Mouse (Mus musculus): ENCODE measurements around the gene Spaca4. TPM values are rescaled to one million over a fixed set of nuclear protein-coding genes. Genes with fewer than 3 reads are reported as not detected.

Spaca4 gene
- total and polyA plus RNA-seq, 3 experiments, result not detected

DNA sequence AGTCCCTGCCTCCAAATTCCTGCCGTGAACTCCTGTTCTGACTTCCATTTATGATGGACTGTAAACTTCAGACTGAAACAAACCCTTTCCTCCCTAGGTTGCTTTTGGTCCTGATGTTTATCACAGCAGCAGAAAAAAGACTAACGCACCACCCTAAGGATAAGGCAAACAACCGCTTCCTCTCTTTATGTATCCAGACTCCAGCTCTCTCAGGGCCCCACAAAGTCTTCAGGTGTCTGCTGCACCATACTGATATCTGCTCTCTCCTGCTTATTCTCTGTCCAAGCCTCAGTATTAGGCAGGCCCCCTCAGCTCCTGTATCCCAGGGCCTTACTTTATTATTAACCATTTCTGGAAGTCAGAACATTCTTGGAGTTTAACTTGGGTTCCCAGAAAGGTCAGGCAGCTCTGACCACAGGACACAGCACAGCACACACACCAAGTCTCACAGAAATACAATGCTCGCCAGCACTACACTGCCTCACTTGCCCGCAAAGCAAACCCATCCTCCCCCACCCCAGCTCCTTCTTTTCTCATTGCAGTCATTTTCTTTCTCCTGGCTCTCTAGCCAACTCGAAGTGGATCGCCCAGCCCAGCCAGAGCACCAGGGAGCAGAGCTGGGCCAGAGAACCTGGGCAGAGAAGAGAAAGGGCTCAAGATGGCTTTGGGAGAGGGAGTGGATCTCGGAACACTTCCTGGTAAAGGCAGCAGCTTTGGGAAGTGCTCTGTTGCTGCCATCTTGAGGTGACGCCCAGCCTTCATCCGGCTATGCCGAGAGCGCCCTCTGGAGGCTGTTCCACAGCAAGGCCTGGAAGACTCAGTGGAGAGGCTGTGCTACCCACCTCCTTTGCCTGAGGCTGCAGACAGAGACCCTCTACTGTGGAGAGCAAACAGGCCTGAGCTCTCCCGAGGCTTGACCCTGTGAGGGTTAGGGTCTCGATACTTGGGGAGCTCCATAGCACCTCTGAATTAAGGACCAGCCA, 43.2 kb downstream of the Spaca4 start:
- no peaks in the 10 kb centered on the region for H3K79me2 ChIP-seq (replicated peaks; ENCODE audit: control insufficient read depth, extremely low read depth, insufficient read depth, poor library complexity, severe bottlenecking)
- H3K9me3 ChIP-seq (replicated peaks; ENCODE audit: low read length), result no peaks in the 10 kb centered on the region
- H3K27ac ChIP-seq (ENCODE audit: insufficient read depth, low read depth), result peak overlapping the region; percentile 81
- peak overlapping the region; percentile 52; the same call in 1 of the 2 replicates for H3K4me2 ChIP-seq (ENCODE audit: insufficient read depth, low read depth, poor library complexity, severe bottlenecking)
- DNase-seq (ENCODE audit: extremely low read depth), result peak; percentile 92
- no peak overlapping the region for H3K4me3 ChIP-seq (replicated peaks in 1 of 3; ENCODE audit: low read depth in 2 of 3, low read length in 2 of 3, poor library complexity in 1 of 3)
- H3K9ac ChIP-seq (ENCODE audit: insufficient read depth, low read depth), result 0 out of 2 replicates have a peak overlapping the region, but pooled peaks have one; percentile 34
- dilution Hi-C loops (cut with MboI; ENCODE audit: extremely low pct_ligation_motif_present, extremely low pct_unique_long_range_greater_than_20kb, low sequenced_read_pairs) (no loop called here), in situ Hi-C loops (cut with MboI; ENCODE audit: low pct_ligation_motif_present, low pct_unique_long_range_greater_than_20kb, low sequenced_read_pairs) (loop anchor here (5.0 to 10.0 kb wide), 3 partner anchors 45 to 218 kb away; partner anchors contain the start of genes Bax and Mamstr)
- H3K27me3 ChIP-seq (replicated peaks), result no peaks in the 10 kb centered on the region
- no peak for TF ChIP-seq NRF1 (IDR thresholded peaks at IDR 0.05; ENCODE audit: low read depth, low read length)
- no peak for TF ChIP-seq E2F4 (IDR thresholded peaks at IDR 0.05; ENCODE audit: insufficient replicate concordance, low read depth, low read length)
- TF ChIP-seq ZC3H11A (IDR thresholded peaks at IDR 0.05; ENCODE audit: low read depth, low read length), result peak; percentile 44
- no peak for TF ChIP-seq TBP (conservative IDR thresholded peaks at IDR 0.05; ENCODE audit: low read depth, low read length)
- TF ChIP-seq ELF1 (IDR thresholded peaks at IDR 0.05; ENCODE audit: low read depth, low read length), result peak; percentile 89
- TF ChIP-seq GABPA (IDR thresholded peaks at IDR 0.05; ENCODE audit: insufficient replicate concordance, low read depth, low read length), result no peak
- no peak for TF ChIP-seq PAX5 (IDR thresholded peaks at IDR 0.05; ENCODE audit: low read length)
- peak; percentile 58 for TF ChIP-seq TCF12 (IDR thresholded peaks at IDR 0.05; ENCODE audit: low read depth, low read length)
- TF ChIP-seq RAD21 (IDR thresholded peaks at IDR 0.05; ENCODE audit: low read depth, low read length), result peak; percentile 92
- TF ChIP-seq KAT2A (IDR thresholded peaks at IDR 0.05; ENCODE audit: insufficient replicate concordance, low read length), result no peak
- TF ChIP-seq JUN (IDR thresholded peaks at IDR 0.05; ENCODE audit: insufficient read depth, low read depth, low read length), result no peak
- TF ChIP-seq MYC (IDR thresholded peaks at IDR 0.05; ENCODE audit: low read depth, low read length), result 0 out of 2 replicates have a peak, but pooled peaks have one; percentile 35
- TF ChIP-seq CTCF (conservative IDR thresholded peaks at IDR 0.05 in 1 of 2, IDR thresholded peaks at IDR 0.05 in 1 of 2; ENCODE audit: low read depth in 2 of 2, low read length in 2 of 2), result peak; percentile 88 to 100
- TF ChIP-seq UBTF (IDR thresholded peaks at IDR 0.05; ENCODE audit: low read depth, low read length), result no peak
- TF ChIP-seq ZNF384 (IDR thresholded peaks at IDR 0.05; ENCODE audit: low read depth, low read length), result no peak
- TF ChIP-seq USF2 (conservative IDR thresholded peaks at IDR 0.05; ENCODE audit: low read depth, low read length), result no peak
- TF ChIP-seq RCOR1 (conservative IDR thresholded peaks at IDR 0.05; ENCODE audit: low read depth, low read length), result no peak
- peak; percentile 41; the same call in 1 of the 2 replicates for TF ChIP-seq SIN3A (IDR thresholded peaks at IDR 0.05; ENCODE audit: low read length)
- TF ChIP-seq BHLHE40 (IDR thresholded peaks at IDR 0.05; ENCODE audit: low read depth, low read length), result peak; percentile 35; the same call in 1 of the 2 replicates
- no peak for TF ChIP-seq MAFK (IDR thresholded peaks at IDR 0.05; ENCODE audit: insufficient replicate concordance, low read length)
- no peak for TF ChIP-seq USF1 (IDR thresholded peaks at IDR 0.05; ENCODE audit: low read depth, low read length)
- TF ChIP-seq IRF4 (IDR thresholded peaks at IDR 0.05; ENCODE audit: low read depth, low read length), result peak; percentile 69
- no peak for TF ChIP-seq JUND (conservative IDR thresholded peaks at IDR 0.05; ENCODE audit: low read depth, low read length)
- no peak; the same call in 1 of the 2 replicates for TF ChIP-seq MEF2A (IDR thresholded peaks at IDR 0.05; ENCODE audit: borderline replicate concordance, low read depth, low read length)
- no peak for TF ChIP-seq CHD1 (IDR thresholded peaks at IDR 0.05; ENCODE audit: low read depth, low read length)
- TF ChIP-seq EP300 (IDR thresholded peaks at IDR 0.05; ENCODE audit: low read length), result no peak
- TF ChIP-seq NELFE (IDR thresholded peaks at IDR 0.05; ENCODE audit: low read depth, low read length), result peak; percentile 79; the same call in 1 of the 2 replicates
- TF ChIP-seq MXI1 (IDR thresholded peaks at IDR 0.05; ENCODE audit: low read depth, low read length), result no peak
- TF ChIP-seq MAX (IDR thresholded peaks at IDR 0.05; ENCODE audit: low read length), result no peak
- TF ChIP-seq SMC3 (IDR thresholded peaks at IDR 0.05; ENCODE audit: low read depth, low read length), result peak; percentile 92
- peak; percentile 36; the same call in 1 of the 2 replicates for TF ChIP-seq POLR2A (IDR thresholded peaks at IDR 0.05; ENCODE audit: low read depth, low read length)
- TF ChIP-seq ZKSCAN1 (IDR thresholded peaks at IDR 0.05; ENCODE audit: borderline replicate concordance, low read depth, low read length), result no peak
- no peak for TF ChIP-seq ETS1 (conservative IDR thresholded peaks at IDR 0.05; ENCODE audit: low read depth, low read length)
- TF ChIP-seq MAZ (IDR thresholded peaks at IDR 0.05; ENCODE audit: low read depth, low read length), result no peak
- no peak for TF ChIP-seq ZMIZ1 (IDR thresholded peaks at IDR 0.05; ENCODE audit: low read depth, low read length)
- no peak for TF ChIP-seq POLR2AphosphoS2 (IDR thresholded peaks at IDR 0.05; ENCODE audit: low read depth, low read length)
- TF ChIP-seq CHD2 (IDR thresholded peaks at IDR 0.05; ENCODE audit: low read length), result no peak
- TF ChIP-seq HCFC1 (IDR thresholded peaks at IDR 0.05; ENCODE audit: low read depth, low read length), result peak; percentile 46
- no peaks in the 10 kb centered on the region for H3K36me3 ChIP-seq (replicated peaks in 1 of 2; ENCODE audit: control insufficient read depth in 1 of 2, insufficient read depth in 1 of 2, low read length in 1 of 2)
- peaks cover 34 to 77% of the 10 kb centered on the region in 2 experiments for H3K4me1 ChIP-seq (ENCODE audit: control insufficient read depth in 1 of 2, insufficient read depth in 2 of 2)

Measured in CH12.LX (cell line).